Mouse (Mus musculus) right cerebral cortex, adult 2 months (tissue): ENCODE results near the gene Ube2s.
"Not testable (repeated sequence)": the region's sequence is repeated elsewhere in the genome, so short reads cannot be mapped to it uniquely, and the experiment has no call there.

ENCODE experiments used
- DNase-seq, 2 experiments: peaks; one replicate each; pipeline ENCODE4 v3.0.0; 2021 to 2022; ENCODE audit warnings: low spot score in 2 of 2

The Ube2s gene

DNA sequence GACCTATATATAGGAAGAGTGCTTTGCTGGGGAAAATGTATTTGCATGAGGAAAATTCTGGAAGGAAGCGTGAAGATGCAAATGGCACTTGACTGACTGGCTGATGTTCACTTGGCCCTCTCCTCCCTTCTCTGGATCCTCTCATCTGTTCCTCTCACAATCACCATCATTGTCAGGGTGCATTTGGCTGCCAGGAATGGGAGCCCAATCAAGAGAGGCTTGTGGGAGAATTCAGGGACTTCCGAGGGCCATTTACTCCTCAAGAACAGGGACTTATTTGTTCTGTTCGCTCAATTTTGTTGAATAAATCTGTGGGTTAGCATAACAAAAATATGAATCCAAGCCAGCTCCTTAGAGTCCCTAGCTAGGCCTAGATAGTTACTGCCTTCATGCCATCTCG, 9.3 kb upstream of the Ube2s start:
- DNase-seq = no peak

DNA sequence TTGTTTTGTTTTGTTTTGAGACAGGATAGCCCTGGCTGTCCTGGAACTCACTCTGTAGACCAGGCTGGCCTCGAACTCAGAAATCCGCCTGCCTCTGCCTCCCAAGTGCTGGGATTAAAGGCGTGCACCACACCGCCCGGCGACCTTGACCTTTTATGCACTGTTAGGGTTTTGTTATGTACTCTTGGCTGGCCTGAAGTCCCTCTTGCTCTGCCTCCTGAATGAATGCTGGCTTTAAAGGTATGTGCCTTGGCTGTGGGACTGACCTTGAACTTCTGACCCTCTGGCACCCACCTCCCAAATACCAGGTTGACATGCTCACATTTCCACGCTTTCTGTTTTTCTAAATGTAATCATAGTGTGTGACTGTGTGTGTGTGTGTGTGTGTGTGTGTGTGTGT, 8.5 kb upstream of the Ube2s start:
- not testable (repeated sequence) for DNase-seq

DNA sequence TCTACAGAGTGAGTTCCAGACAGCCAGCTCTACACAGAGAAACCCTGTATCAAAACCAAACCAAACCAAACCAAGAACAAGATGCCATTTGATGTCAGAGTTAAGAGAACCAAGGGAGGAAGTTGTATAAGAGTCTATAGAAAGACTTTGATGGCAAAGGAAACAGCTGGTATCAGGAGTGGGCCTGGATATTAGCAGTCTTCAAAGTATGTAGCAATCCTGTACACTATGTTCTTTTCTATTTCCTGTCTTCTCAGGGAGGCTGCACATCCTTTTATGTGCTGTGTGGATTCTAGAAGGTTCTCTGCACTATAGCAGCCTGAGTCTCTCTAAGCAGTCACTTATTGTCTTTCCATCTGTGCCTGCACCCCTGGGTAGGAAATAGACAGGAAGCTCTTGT, 4.2 kb upstream of the Ube2s start:
- DNase-seq = no peak

DNA sequence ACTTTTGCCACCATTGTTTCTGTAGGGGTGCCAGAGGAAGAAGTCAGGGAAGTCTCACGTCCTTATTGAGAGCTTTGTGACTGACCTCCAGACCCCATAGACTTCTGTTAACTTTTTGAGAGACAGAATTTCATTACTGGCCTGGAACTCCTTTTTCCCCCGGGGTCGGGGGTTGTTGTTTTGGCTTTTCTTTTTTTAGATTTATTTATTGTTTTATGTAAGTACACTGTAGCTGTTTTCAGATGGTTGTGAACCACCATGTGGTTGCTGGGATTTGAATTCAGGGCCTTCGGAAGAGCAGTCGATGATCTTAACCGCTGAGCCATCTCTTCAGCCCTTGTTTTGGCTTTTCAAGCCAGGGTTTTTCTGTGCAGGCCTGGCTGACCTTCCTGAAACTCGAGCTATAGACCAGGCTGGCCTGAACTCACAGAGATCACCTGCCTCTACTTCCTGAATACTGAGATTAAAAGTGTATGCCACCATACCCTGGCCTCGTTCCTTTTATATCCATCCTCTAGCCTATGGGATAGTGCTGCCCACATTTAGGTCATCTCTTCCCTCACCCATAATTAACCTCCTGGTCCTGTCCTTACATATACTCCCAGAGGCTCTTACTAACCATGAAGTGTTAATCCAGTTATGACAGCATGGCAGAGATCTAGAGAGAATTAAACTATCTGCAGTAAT, 858 bp upstream of the Ube2s start:
- DNase-seq = no peak

DNA sequence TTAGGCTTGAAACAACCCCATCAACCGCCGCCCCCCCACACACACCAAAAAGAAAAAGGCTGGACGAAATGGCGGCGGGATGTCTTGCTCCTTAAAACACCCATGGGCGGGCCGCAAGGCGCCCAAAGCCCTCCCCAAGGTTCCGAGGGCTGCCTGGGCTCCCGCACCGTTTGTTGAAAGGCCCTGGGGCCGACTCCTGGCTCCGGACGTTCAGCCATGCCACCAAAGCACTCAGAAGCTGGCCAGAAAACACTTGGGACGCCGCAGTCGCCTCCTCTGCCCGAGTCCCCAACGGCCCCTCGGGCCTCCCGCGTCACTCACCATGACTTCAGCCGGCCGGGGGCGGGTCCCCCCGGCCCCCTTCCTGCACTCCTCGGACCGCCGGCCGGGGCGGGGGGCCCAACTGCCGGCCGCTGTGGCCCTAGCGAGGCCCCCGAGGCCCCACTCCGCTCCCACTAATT, 518 bp downstream of the Ube2s start:
- no peak for DNase-seq

DNA sequence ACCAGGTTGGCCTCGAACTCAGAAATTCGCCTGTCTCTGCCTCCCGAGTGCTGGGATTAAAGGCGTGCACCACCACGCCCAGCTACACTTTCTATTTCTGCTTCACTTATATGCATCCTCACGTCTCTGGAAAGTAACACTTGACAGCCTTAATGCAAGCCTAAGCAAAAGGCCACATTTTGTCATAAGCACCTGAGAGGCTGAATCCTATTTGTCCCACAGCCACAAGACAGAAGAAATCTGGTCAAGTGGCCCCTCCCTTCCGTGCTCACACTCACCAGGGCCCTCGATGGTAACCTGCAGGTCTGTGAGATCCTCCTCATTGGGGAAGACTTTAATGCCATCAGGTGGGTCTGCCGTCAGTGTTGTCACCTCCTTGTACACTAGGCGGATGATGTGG, 1.3 kb downstream of the Ube2s start:
- DNase-seq = not testable (repeated sequence)

DNA sequence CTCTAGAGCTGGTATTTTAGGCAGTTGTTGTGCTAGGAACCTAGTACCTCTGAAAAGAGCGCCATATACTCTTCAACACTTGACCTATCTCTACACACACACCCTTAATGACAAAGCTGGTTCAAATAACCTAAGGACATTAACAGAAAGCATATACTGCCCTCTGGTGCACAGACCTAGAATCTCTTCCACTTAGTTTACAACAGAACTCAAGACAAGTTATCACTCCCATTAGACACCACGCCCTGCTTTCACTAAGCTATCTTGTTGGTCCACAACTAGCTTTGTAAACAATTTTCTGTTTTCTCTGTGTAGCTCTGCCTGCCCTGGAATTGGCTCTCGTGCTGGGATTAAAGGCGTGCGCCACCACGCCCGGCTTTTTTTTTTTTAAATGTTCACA, 5.7 kb downstream of the Ube2s start:
- peak in 1 of 2 experiments; percentile 45 for DNase-seq

DNA sequence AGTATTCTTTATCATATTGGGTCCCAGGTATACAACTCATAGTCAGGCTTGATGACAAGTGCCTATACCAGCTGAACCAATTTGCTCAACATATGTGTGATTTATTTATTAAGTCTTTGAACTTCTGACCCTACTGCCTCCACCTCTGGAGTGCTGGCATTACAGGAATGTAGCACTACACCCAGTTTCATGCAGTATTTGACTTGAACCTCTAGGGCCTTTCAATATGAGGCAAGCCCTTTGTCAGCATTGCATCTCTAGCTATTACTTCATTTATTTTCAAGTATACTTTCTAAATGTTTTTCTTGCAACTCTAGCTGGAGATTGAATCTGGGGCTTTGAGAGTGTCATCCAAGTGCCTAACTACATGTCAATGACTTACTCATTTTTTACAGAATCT, 10.1 kb downstream of the Ube2s start:
- no peak for DNase-seq

DNA sequence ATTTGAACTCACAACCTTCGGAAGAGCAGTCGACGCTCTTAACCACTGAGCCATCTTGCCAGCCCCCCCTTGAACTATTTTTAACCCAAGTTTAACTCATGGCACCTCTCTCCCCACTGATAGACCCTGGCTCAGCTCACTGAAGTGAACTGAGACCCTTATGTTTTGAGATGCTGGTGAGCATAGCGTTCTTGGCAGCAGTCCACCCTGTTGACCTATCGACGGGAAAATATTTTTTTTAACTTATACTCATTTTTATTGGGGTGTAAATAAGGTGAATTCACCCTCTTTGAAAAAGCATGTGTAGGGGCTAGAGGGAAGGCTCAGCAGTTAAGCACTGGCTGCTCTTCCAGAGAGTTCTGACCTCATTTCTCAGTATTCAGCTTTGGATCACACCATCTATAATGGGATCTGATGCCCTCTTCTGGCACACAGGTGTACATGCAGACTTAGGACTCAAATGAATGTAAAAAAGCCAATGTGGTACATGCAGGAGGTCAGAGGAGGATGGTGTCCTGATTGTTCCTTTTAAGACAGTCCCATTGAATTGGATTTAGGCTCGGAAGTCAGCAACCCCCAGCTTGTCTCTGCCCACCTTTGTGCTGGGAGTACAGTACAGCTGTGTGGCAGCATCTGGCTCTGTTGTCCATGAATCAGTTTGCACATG, 16.5 kb downstream of the Ube2s start:
- DNase-seq = no peak

DNA sequence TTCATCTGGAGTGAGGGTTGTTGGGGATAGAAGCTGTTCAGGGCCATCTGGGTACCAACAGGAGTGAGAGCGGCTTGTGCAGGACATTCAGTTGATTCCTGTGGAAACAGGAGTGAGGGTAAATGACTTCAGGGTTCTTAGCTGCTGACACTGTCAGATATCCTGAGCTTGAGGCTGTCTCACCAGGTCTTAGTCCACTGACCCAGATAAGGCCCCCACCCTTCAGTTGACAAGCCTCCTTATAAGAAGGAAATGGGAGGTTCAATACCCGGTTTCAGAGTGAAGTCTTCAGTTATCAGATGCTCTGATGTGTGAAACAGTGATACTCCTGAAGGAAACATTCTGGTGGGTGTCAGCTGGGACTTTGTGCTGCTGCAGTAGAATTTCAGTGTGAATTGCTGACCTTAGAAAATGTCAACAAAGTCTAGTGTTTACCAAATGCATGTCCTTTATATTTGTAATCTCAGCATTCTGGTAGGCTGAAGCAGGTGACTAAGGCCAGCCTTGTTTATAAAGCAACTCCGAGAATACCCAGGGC, 17.7 kb downstream of the Ube2s start:
- DNase-seq = no peak

DNA sequence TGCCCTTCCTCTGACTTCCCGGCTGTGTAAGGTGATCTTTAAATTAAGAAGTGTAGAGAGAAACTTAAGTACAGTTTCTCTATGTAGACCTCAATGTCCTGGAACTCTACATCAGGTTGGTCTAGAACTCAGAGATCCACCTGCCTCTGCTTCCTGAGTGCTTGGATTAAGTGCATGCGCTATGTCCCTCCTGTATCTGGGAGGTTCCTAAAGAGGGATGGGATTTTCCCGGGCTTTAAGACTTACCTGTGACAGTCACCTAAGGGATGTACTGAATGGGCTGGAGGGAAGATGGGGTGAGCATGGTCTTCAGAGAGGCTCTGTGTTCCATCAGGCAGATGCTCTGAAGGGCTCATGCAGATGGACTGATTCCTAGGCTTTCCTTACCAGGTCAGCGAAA, 18.7 kb downstream of the Ube2s start:
- DNase-seq = no peak

DNA sequence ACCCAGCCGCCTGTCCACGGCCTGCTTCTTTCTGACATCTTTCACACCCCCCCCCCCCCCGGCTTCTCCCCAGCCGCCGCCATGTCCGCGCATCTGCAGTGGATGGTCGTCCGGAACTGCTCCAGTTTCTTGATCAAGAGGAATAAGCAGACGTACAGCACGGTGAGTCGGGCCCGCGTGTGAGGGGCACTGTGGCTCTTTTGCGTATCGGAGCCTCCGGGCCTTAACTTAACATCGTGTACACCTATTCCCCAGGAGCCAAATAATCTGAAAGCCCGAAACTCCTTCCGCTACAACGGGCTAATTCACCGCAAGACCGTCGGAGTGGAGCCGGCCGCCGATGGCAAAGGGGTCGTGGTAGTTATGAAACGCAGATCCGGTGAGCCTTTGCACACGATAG, 19.1 kb downstream of the Ube2s start:
- DNase-seq = not testable (repeated sequence)

DNA sequence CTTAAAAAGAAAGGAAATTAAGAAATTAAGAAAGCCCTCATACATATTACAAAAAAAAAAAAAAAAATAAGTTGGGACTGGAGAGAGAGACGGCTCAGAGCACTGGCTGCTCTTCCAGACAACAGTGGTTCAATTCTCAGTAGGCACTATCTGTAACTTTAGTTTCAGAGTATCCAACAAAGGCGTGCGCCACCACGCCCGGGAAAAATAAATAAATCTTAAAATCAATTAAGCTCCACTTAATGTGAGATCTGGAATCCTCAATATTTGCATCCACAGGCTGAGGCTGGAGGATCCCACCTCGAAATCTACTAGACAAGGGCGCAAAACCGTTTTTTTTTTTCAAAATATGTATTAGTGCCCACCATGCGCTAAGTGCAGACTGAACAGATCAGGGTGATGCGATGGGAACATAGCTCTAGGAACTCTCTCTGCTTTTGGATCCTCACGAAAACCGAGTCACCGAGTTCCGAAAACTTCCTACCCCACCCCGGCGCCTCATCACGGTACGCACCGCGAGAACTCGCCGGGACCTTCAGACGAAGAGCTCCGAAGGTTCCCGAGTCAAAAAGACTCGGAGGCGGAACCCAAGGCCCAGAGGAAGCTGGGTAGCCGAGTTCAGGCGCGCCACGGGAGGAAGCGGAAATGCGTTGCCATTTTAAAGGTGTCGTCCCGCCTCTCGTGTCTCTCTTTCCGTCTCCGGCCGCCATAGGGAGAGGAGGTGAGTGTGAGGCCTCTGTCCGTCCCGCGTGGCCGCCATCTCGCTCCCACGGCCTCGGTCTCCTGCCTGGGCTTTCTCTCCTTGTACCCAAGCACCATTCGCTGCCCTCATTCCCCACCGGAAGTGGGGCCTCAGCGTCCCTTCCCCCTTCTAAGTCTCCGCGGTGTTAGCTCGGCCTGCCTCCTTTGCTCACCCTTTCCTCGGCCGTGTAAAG, 19.8 kb downstream of the Ube2s start, which contains the start of gene Rpl28:
TSS of gene Rpl28 (plus strand) at position 597 of the 935 bp plus-strand sequence.
- peak; percentile 96 for DNase-seq

DNA sequence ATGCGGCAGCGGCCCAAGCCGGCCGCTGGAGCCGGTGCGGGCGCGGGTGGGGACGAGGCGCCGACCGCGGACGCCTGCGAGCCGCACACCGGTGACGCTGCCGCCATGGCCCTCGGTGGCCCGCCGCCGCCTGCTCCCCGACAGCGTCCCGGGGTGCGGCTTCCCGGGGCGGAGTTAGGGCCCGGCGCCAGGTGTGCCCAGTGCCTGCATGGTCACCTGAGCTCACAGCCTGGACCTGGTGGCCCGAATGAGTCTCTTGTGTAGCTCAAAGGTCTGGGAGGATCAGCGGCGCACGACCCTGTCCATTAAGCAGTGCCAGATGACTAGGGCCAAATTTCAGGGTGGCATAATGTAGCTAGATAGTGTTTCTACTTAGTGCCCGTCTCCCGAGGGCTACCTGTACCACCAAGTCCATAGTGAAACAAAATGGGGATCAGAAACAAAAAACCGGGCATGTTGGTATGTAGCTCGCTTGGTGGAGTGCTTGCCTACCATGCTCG, 22.9 kb downstream of the Ube2s start, which contains the start of gene Tmem238:
TSS of gene Tmem238 (minus strand) at position 221 of the 500 bp plus-strand sequence.
- DNase-seq = no peak

DNA sequence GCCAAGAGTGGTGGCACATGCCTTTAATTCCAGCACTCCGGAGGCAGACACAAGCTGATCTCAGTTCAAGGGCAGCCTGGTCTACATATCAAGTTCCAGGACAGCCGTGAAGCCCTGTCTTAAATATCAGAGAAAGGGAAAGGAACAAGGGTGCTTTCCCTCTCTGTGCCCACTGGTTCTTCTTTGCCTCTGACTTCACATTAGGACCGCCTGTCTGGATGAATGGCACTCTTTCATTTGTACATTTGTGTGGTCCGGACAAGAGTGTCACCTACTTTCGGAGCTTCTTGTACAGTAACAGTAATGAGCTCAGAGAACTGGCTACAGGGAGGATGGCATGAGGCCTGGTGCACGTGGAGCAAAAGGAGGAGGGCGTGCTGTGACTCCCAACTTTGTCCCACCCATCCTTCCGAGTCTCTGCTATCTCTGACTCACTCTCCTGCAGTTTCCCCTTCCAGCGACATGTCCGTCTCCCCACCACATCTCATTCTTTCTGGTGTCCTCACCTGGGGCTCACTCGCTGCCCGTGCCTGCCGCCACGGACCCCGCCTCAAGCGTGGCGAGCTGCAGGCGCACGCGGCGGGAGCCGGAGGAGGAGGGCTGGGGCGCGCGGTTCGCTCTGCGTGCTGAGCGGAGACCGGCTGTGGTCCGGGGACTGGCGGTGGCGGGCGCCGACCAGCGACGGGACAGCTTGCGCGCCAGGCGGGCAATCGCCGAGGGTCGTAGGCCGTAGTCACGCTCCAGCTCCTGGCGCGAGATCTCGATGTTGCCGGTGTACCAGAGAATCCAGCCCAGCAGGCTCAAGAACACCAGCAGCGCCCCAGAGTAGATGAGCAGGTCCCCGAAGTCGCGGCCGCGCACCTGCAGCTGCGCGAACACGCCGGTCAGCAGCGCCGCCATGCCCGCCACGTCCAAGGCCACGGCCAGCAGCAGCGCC, 23.6 kb downstream of the Ube2s start:
- DNase-seq = peak; percentile 45 to 55

DNA sequence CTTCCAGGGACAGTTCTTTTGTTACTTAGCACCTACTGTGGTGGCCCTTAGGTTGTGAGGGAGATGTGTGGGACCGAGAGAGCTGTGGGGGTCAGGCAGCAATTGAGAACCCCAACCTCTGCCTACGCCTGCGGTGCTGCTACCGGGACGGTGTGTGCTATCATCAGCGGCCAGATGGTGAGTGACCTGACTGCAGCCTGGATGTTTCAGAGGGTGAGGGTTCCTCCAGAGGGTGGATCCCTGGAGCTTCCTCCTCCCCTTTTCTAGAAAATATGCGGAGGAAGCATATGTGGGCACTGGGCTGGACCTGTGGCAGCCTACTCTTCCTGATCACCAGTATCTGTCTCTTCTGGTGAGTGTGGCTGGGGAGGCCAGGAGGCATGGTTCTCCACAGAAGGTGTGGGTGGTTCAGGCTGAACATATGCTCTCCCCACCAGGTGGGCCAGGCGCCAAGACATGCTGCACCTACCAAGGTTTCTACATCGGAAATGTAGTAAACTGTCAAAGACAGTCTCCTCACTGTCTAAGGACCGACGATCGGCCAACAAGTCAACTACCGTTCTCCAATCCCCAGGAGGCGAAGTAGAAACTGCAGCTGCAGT, 28.6 kb downstream of the Ube2s start:
- peak; percentile 41 to 51 for DNase-seq

DNA sequence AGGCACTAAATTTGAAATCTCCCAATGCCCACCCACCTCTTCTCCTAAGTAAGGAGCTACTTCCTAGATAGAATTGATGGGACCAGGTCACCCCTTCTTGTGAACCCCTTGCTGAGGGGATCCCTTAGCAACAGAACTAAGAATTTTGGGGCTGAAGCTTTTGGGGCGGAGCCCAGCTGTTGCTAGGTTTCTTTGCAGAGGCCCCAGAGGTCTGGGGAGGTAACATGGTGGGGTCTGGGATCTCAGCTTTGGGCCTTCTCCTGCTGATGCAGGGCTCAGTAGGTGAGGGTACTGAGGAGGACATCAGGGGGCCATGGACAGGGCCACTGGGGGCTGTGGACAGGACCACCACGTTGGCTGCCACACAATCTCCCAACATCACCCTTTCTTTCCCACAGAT, 29.6 kb downstream of the Ube2s start, which contains the start of the genes Il11 and Tmem190:
TSS of gene Il11 (minus strand) at position 101 of the 400 bp plus-strand sequence.
TSS of gene Tmem190 (plus strand) at position 179 of the 400 bp plus-strand sequence.
- DNase-seq = no peak

DNA sequence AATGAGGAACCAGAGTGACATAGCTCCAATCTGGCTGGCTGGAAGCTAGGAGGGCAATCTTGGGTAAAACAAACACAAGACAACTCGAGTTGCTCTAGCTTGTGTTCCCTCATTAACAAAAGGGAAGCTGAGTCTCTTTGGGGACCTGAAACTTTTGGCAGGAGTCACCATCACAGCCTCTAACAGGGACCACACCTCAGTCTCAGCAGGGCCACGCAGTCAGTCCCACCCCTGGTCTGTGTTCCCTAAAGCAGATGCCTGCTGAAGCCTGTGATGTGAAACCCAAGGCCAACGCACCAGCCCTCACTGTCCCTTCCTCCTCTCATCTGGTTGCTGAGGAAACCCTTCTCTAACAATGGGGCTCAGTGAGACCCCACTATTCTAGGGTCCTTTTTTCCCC, 30.3 kb downstream of the Ube2s start:
- DNase-seq = no peak

DNA sequence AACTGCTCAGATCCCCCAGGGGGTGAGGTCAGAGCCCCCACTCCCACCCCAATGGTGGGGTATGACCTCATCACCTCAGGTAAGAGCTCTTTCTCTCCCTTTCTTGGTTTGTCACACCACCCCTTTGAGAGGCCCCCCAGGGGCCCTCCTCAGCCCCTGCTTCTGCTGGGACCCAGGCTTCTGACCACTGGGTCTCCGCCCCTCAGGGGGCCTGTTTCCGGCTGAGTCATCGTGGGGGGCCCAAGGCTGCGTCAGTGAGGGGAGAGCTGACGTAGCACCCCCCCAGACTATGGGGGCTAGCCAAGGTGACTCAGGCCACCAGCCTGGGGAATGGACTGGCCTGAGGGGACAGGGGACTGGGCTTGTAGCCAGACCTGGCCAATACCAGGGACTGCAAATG, 32.5 kb downstream of the Ube2s start:
- no peak for DNase-seq
